Mouse (Mus musculus) hindbrain, embryonic 14.5 days (tissue): Measurements from ENCODE around the gene Casz1. TPM values are rescaled to one million over a fixed set of nuclear protein-coding genes. Genes with fewer than 3 reads are reported as not detected.

Experiments
- ATAC-seq: fragments of 200-750 bp; cut with Nextera tagmentation; 2 replicates; pipeline ENCODE4 v1.8.0; 2017; ENCODE audit warnings: moderate number of reproducible peaks, mild to moderate bottlenecking, moderate TSS enrichment, moderate library complexity; ENCODE audit not compliant: low FRiP score
- DNase-seq: peaks from one replicate; pipeline ENCODE4 v3.0.0-alpha.2; 2015; ENCODE audit warnings: low spot score
- H3K27ac ChIP-seq: fragments of 300-500 bp; sonication (generic); 2 replicates; pipeline ENCODE4 v1.5.1; 2014; ENCODE audit warnings: mild to moderate bottlenecking, moderate library complexity
- H3K27me3 ChIP-seq: fragments of 300-500 bp; sonication (generic); 2 replicates; pipeline ENCODE4 v1.6.1; 2014; ENCODE audit warnings: mild to moderate bottlenecking, low read length, mixed read lengths; ENCODE audit not compliant: control insufficient read depth, insufficient read depth
- H3K36me3 ChIP-seq: fragments of 300-500 bp; sonication (generic); replicated peaks from 2 replicates; pipeline ENCODE4 v1.6.1; 2014; ENCODE audit not compliant: control insufficient read depth, insufficient read depth
- H3K4me1 ChIP-seq: fragments of 300-500 bp; sonication (generic); replicated peaks from 2 replicates; pipeline ENCODE4 v1.6.1; 2014; ENCODE audit warnings: antibody characterized with exemption, low read length, mixed read lengths; ENCODE audit not compliant: control insufficient read depth, insufficient read depth
- H3K4me2 ChIP-seq: fragments of 300-500 bp; sonication (generic); replicated peaks from 2 replicates; pipeline ENCODE4 v1.6.1; 2014; ENCODE audit warnings: mild to moderate bottlenecking, moderate library complexity
- H3K4me3 ChIP-seq: fragments of 300-500 bp; sonication (generic); replicated peaks from 2 replicates; pipeline ENCODE4 v1.5.1; 2014; ENCODE audit warnings: mild to moderate bottlenecking, low read length
- H3K9ac ChIP-seq: fragments of 300-500 bp; sonication (generic); 2 replicates; pipeline ENCODE4 v1.6.1; 2014
- H3K9me3 ChIP-seq: fragments of 300-500 bp; sonication (generic); 2 replicates; pipeline ENCODE4 v1.6.1; 2016; ENCODE audit warnings: low read length; ENCODE audit not compliant: control insufficient read depth
- WGBS: fragments of 180-500 bp; shearing (Covaris S2); extraction: QIAGEN DNeasy Blood & Tissue Kit; methylation state at CpG from one replicate; pipeline ENCODE4 v1.1.7; 2014; 5-methylcytosine and 5-hydroxymethylcytosine counted together
- polyA plus RNA-seq: library from polyadenylated mRNA; unstranded; fragments of >200 nt; fragmentation: Nextera tagmentation; extraction: Ambion mirVana; gene quantifications from 2 replicates; pipeline ENCODE4 v1.2.1, GENCODE M21; 2014

The Casz1 gene
- polyA plus RNA-seq, 1 experiment from 2014 or later, result 7.1 TPM

- Histone ChIP-seq H3K27me3 (peaks cover 11% of the 10 kb centered on the region; the same call in 1 of the 2 replicates), H3K36me3 (no peaks in the 10 kb centered on the region), H3K4me3 (no peak overlapping the region), H3K27ac (no peak overlapping the region), H3K4me2 (no peak overlapping the region), H3K4me1 (0 out of 2 replicates have a peak, but pooled peaks cover 4% of the 10 kb centered on the region), H3K9me3 (no peaks in the 10 kb centered on the region), H3K9ac (no peak overlapping the region)
- ATAC-seq, result no peak
- no peak for DNase-seq
- WGBS, result 76% methylated on average over 8 of the region's 8 CpGs
These were observed 13.3 kb upstream of the Casz1 start for GRCm38 (mm10) chr4:148790940-148791339.

GRCm38 (mm10) chr4:148795038-148795437 lies 9.2 kb upstream of the Casz1 start:
- 56% methylated on average over 4 of the region's 4 CpGs for WGBS
- Histone ChIP-seq H3K36me3 (no peaks in the 10 kb centered on the region), H3K9ac (no peak overlapping the region), H3K4me2 (no peak overlapping the region), H3K4me1 (0 out of 2 replicates have a peak, but pooled peaks cover 4% of the 10 kb centered on the region), H3K27ac (no peak overlapping the region), H3K9me3 (no peaks in the 10 kb centered on the region), H3K4me3 (no peak overlapping the region), H3K27me3 (peaks cover 19% of the 10 kb centered on the region)
- DNase-seq (no peak), ATAC-seq (no peak)

DNA sequence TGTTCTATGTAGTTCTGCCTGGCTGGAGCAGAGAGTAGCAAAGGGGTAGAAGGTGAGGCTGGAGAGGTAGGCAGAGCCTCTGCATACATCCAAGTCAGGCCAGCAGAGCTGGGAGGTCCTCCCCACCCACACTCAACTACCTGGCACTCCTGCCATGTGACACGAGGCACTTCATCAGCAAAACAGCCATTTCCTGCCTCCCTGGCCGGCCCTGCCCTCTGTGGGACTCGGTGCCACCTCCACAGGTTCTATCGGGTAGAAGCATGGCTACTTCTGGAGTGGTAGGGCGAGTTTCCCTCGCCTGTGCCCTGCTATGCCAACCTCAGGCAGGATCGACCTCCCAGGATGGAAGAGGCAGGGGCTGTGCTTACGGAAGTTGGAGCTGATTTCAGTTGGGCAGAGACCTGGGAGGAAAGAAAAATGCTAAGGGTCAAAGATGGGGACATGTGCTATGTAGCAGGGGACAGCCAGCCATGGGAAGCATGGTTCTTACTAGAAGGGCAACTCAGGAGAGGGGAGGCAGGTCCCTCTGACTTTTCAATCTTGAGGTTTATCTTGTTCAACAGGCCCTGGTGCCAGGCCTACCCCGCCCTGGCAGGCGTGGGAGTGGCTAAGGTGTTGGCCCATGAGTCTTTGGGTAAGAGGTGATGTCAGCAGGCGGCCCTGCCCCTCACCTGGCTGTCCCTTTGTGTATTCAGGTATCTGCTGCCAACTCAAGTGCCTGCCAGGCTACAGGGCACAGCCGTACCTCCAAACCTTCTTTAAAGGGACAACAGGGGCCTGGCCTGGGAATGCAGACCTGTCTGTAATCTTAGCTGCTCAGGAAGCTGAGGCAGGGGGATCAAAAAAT lies 6.5 kb upstream of the Casz1 start:
- peaks cover 31% of the 10 kb centered on the region for H3K27me3 ChIP-seq
- no peak overlapping the region for H3K4me3 ChIP-seq
- ATAC-seq, result no peak
- 0 out of 2 replicates have a peak, but pooled peaks cover 4% of the 10 kb centered on the region for H3K4me1 ChIP-seq
- no peak overlapping the region for H3K4me2 ChIP-seq
- no peak overlapping the region for H3K27ac ChIP-seq
- no peak overlapping the region for H3K9ac ChIP-seq
- no peaks in the 10 kb centered on the region for H3K36me3 ChIP-seq
- 85% methylated on average over 12 of the region's 12 CpGs for WGBS
- no peak for DNase-seq
- H3K9me3 ChIP-seq, result no peaks in the 10 kb centered on the region

GRCm38 (mm10) chr4:148803031-148803430 lies 1.2 kb upstream of the Casz1 start:
- ATAC-seq, result no peak

DNA sequence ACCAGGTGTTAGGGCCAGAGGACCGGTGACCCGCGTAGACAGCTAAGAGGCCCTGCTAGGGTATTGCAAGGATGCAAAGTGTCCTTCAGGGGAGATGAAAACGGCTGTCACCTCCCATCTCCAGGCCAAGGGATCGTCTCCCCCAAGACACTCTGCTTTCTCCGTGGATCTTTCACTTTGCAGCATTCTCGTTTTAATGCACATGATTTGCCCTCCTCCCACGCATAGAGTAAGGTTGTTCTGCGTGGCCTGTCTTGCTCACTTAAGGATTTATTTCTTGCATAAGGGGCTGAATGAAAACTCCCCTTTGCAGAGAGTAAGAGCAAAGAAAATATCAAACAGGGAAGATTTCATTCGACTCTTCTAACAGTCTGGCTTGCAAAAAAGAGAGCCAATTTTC lies 593 bp upstream of the Casz1 start:
- Histone ChIP-seq H3K9ac (0 out of 2 replicates have a peak overlapping the region, but pooled peaks have one; percentile 4), H3K9me3 (no peaks in the 10 kb centered on the region), H3K4me3 (peak overlapping the region; percentile 42), H3K4me1 (peaks cover 15% of the 10 kb centered on the region), H3K4me2 (peak overlapping the region; percentile 78), H3K27me3 (peaks cover 69% of the 10 kb centered on the region), H3K36me3 (no peaks in the 10 kb centered on the region), H3K27ac (no peak overlapping the region)
- DNase-seq (no peak), ATAC-seq (no peak)
- WGBS, result 3% methylated on average over 10 of the region's 10 CpGs

More at GRCm38 (mm10) chr4:148803031-148803430, 1.2 kb upstream of the Casz1 start:
- H3K4me1 ChIP-seq, result peaks cover 15% of the 10 kb centered on the region
- H3K9me3 ChIP-seq, result no peaks in the 10 kb centered on the region
- no peak overlapping the region for H3K9ac ChIP-seq
- H3K27me3 ChIP-seq, result peaks cover 63% of the 10 kb centered on the region
- H3K4me3 ChIP-seq, result no peak overlapping the region
- WGBS, result 19% methylated on average over 4 of the region's 4 CpGs
- no peak overlapping the region for H3K27ac ChIP-seq
- H3K4me2 ChIP-seq, result no peak overlapping the region
- no peaks in the 10 kb centered on the region for H3K36me3 ChIP-seq
- DNase-seq, result no peak

- DNase-seq, result no peak
- no peaks in the 10 kb centered on the region for H3K36me3 ChIP-seq
- H3K9ac ChIP-seq, result peak overlapping the region; percentile 35
- H3K27ac ChIP-seq, result no peak overlapping the region
- 0% methylated on average over 14 of the region's 16 CpGs for WGBS
- peak overlapping the region; percentile 42 for H3K4me3 ChIP-seq
- H3K4me2 ChIP-seq, result peak overlapping the region; percentile 78
- peaks cover 15% of the 10 kb centered on the region for H3K4me1 ChIP-seq
- no peaks in the 10 kb centered on the region for H3K9me3 ChIP-seq
- no peak; the same call in none of the 2 replicates for ATAC-seq
- H3K27me3 ChIP-seq, result peaks cover 67% of the 10 kb centered on the region
These were observed 541 bp downstream of the Casz1 start for GRCm38 (mm10) chr4:148804780-148805160.

GRCm38 (mm10) chr4:148805161-148805810 lies 1.1 kb downstream of the Casz1 start:
- peak overlapping the region; percentile 42 for H3K4me3 ChIP-seq
- peaks cover 72% of the 10 kb centered on the region for H3K27me3 ChIP-seq
- WGBS, result under 1% methylated on average over 42 of the region's 42 CpGs
- H3K4me1 ChIP-seq, result peaks cover 15% of the 10 kb centered on the region
- no peak overlapping the region for H3K27ac ChIP-seq
- H3K9ac ChIP-seq, result peak overlapping the region; percentile 35
- peak overlapping the region; percentile 78 for H3K4me2 ChIP-seq
- no peaks in the 10 kb centered on the region for H3K36me3 ChIP-seq
- ATAC-seq, result 0 out of 2 replicates have a peak, but pooled peaks have one; percentile 4
- H3K9me3 ChIP-seq, result no peaks in the 10 kb centered on the region
- DNase-seq, result no peak

DNA sequence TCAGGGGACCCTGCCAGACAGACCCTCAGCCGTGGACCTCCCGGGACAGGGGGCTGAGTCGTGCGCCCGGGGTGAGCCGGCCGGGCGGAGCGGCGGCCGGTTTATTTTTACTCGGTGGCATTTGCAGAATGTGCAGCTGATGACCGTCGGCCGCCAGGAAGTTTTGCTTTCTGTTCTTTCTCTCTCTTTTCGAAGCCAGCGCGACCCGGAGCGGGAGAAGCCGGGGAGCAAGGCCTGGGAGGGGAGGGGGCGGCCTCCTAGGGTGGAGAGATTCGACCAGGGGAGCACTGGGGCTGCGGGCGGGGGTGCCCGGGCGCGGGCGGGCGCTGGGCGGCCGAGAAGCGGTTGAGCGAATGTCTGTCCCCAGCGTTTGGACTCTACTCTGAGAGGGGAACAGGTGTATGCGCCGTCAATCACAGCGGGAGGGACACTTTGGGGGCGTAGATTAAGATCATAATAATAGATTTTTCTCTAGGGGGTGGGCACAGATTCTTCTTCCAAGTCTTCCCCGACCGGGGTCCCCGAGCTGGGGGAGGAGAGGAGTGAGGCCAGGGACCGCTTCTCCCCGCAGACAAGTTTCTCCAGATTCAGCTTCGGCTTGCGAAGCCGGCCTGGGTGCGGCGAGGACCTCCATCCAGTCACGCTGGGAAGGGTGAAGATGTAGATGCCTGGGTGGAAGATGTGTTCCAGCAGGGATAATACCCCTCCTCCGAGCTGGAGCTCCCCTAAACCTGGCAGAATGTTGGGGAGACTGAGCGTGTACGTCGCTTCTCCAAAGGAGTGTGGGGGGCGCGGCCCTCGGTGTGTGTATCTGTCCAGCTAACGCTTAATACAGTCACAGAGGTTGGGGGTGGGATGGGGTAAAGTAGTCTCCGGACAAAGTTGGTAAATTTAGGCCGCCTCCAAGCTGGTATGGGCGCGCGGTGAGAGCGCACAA lies 1.9 kb downstream of the Casz1 start:
- WGBS, result under 1% methylated on average over 64 of the region's 64 CpGs
- no peaks in the 10 kb centered on the region for H3K9me3 ChIP-seq
- H3K4me2 ChIP-seq, result peak overlapping the region; percentile 78
- peak overlapping the region; percentile 16; the same call in 1 of the 2 replicates for H3K27ac ChIP-seq
- no peak for DNase-seq
- peak overlapping the region; percentile 42 for H3K4me3 ChIP-seq
- H3K27me3 ChIP-seq, result peaks cover 80% of the 10 kb centered on the region
- peak overlapping the region; percentile 35 for H3K9ac ChIP-seq
- no peaks in the 10 kb centered on the region for H3K36me3 ChIP-seq
- ATAC-seq, result no peak
- peaks cover 23% of the 10 kb centered on the region for H3K4me1 ChIP-seq
